Mouse (Mus musculus) mammary gland, adult 2 months (tissue): Measurements from ENCODE around the gene Hist2h4. TPM values are rescaled to one million over a fixed set of nuclear protein-coding genes. Genes with fewer than 3 reads are reported as not detected.

Source experiments
- polyA plus RNA-seq: library from polyadenylated mRNA; depleted of rRNA; stranded (reverse); fragments of >200 nt; gene quantifications from 2 replicates; pipeline ENCODE4 v1.2.3, GENCODE M21; 2012; ENCODE audit warnings: low replicate concordance; rRNA removed

Gene Hist2h4
- polyA plus RNA-seq = 2.7 and 10.1 TPM in 2 replicates

GRCm38 (mm10) chr3:96262979-96263550, at the start of gene Hist2h4:
Gene Hist2h4, minus strand, starts transcription at chr3:96263311.

GRCm38 (mm10) chr3:96293787-96294186, 30.7 kb upstream of the Hist2h4 start, which contains the start of gene Fcgr1:
Gene Fcgr1, minus strand, starts transcription at chr3:96293969.

GRCm38 (mm10) chr3:96269511-96270474, 6.7 kb upstream of the Hist2h4 start, which contains the start of gene Hist2h2bb:
Gene Hist2h2bb, plus strand, starts transcription at chr3:96269752.

GRCm38 (mm10) chr3:96268051-96268775, 5.1 kb upstream of the Hist2h4 start, which contains the start of gene Hist2h3b:
Gene Hist2h3b, plus strand, starts transcription at chr3:96268654.

GRCm38 (mm10) chr3:96246427-96246856, 16.7 kb downstream of the Hist2h4 start, which contains the start of gene Hist2h3c1:
Gene Hist2h3c1, plus strand, starts transcription at chr3:96246685.

GRCm38 (mm10) chr3:96245003-96245886, 17.9 kb downstream of the Hist2h4 start, which contains the start of gene Hist2h2aa1:
Gene Hist2h2aa1, plus strand, starts transcription at chr3:96245497.

GRCm38 (mm10) chr3:96239949-96240798, 22.9 kb downstream of the Hist2h4 start, which contains the start of gene Hist2h2aa2:
Gene Hist2h2aa2, minus strand, starts transcription at chr3:96240276.

GRCm38 (mm10) chr3:96238954-96239793, 23.9 kb downstream of the Hist2h4 start, which contains the start of gene Hist2h3c2:
Gene Hist2h3c2, minus strand, starts transcription at chr3:96239127.

GRCm38 (mm10) chr3:96220765-96221639, 42.1 kb downstream of the Hist2h4 start, which contains the start of the genes Hist2h2ac and Hist2h2be:
Gene Hist2h2ac, minus strand, starts transcription at chr3:96220880.
Gene Hist2h2be, plus strand, starts transcription at chr3:96221119.

GRCm38 (mm10) chr3:96219661-96220130, 43.4 kb downstream of the Hist2h4 start, which contains the start of the genes Bola1 and Hist2h2ab:
Gene Bola1, minus strand, starts transcription at chr3:96219709.
Gene Hist2h2ab, plus strand, starts transcription at chr3:96219865.

Other genes starting within 250 kb of the Hist2h4 start
- 4.3 and 7.9 TPM in 2 replicates for gene Vps45, start 204.8 kb downstream of the Hist2h4 start, polyA plus RNA-seq
- gene Otud7b, start 158.8 kb downstream of the Hist2h4 start, polyA plus RNA-seq = 10.1 and 22.4 TPM in 2 replicates
- 10.8 and 22.4 TPM in 2 replicates for gene Mtmr11, start 101.3 kb downstream of the Hist2h4 start, polyA plus RNA-seq
- 64.9 and 128 TPM in 2 replicates for gene Sf3b4, start 91.0 kb downstream of the Hist2h4 start, polyA plus RNA-seq
- gene Sv2a, start 82.2 kb downstream of the Hist2h4 start, polyA plus RNA-seq = 1.4 and 1.5 TPM in 2 replicates
- gene Bola1, start 43.6 kb downstream of the Hist2h4 start, polyA plus RNA-seq = 36.4 and 85.0 TPM in 2 replicates
- gene Hist2h2ab, start 43.4 kb downstream of the Hist2h4 start, polyA plus RNA-seq = 3.1 TPM in 1 of 2 replicates, not detected in the other
- gene Hist2h2ac, start 42.4 kb downstream of the Hist2h4 start, polyA plus RNA-seq = 2.5 and 23.4 TPM in 2 replicates
- 4.8 and 7.8 TPM in 2 replicates for gene Hist2h2be, start 42.2 kb downstream of the Hist2h4 start, polyA plus RNA-seq
- 25.1 and 89.4 TPM in 2 replicates for gene Hist2h3c2, start 24.2 kb downstream of the Hist2h4 start, polyA plus RNA-seq
- gene Hist2h2aa2, start 23.0 kb downstream of the Hist2h4 start, polyA plus RNA-seq = 28.8 and 350 TPM in 2 replicates
- 270 and 607 TPM in 2 replicates for gene Hist2h2aa1, start 17.8 kb downstream of the Hist2h4 start, polyA plus RNA-seq
- not detected in 2 replicates for gene Hist2h3c1, start 16.6 kb downstream of the Hist2h4 start, polyA plus RNA-seq
- gene Hist2h3b, start 5.3 kb upstream of the Hist2h4 start, polyA plus RNA-seq = 20.1 and 116 TPM in 2 replicates
- 1.1 and 3.8 TPM in 2 replicates for gene Hist2h2bb, start 6.4 kb upstream of the Hist2h4 start, polyA plus RNA-seq
- 4.5 and 11.6 TPM in 2 replicates for gene Fcgr1, start 30.7 kb upstream of the Hist2h4 start, polyA plus RNA-seq
- 0.29 and 0.76 TPM in 2 replicates for gene BC107364, start 189.0 kb upstream of the Hist2h4 start, polyA plus RNA-seq